Mouse (Mus musculus): Measurements from ENCODE around the gene Scn8a. TPM values are rescaled to one million over a fixed set of nuclear protein-coding genes. Genes with fewer than 3 reads are reported as not detected.

The Scn8a gene
- total RNA-seq, 2 experiments from 2014 or later: 0.37 to 1.00 TPM

GRCm38 (mm10) chr15:101054541-101054940, 184.9 kb downstream of the Scn8a start:
- intact Hi-C loops (cut with DNase I; ENCODE audit: low total_unique reads): no loop called here
- no peak for DNase-seq

DNA sequence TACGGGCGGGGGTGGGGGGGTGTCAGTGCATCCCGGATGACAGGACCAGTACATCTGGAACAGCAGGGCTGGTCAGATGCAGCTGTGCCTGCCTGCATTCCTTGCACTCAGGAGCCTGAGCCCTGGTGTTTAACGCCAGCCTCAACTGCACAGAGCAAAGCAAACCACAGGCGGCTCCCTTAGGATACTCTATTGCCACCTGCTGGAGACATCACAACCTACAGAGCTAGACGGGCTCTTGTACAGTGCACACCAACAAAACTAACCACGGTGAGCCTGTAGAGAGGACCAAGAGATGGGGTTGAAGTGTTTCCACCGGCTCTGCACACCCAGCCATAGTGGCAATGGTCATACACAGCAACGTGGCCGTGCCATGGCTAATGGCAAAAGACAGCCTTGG, 186.6 kb downstream of the Scn8a start:
- DNase-seq: no peak
- intact Hi-C loops (cut with DNase I; ENCODE audit: low total_unique reads): no loop called here

DNA sequence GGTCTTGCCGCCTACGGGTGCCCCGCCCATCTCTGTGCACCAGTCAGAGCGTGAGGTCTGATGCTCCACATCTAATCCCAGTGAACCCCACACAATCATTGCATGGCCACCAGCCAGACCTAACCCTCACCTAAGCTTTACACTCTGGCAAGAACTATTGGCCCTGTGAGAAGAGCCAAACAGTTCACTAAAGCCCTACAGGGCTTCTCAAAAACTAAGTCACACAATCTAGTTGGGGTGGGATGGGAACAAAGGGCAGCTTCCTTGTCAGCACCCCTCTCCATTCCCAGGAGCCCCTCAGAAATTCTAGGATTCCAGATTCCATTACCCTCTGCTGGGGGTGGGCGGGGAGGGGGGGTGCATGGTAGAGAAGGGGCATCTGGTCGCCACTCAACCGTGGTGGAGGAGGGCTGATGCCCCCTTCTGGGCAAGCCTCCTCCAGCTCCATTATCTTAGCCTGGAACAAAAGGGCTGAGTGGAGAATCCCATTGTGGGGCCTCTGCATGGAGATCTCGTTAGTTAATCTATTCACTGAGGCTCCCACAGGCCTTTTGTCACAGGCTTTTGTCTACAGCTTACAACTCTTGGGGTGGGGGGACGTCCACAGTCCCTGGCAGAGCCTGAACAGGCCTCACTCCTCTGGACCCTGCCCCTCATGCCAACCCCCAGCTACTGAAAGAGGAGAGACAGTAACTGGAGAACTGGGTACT, 190.1 kb downstream of the Scn8a start:
- intact Hi-C loops (cut with DNase I; ENCODE audit: low total_unique reads): no loop called here
- DNase-seq: no peak

DNA sequence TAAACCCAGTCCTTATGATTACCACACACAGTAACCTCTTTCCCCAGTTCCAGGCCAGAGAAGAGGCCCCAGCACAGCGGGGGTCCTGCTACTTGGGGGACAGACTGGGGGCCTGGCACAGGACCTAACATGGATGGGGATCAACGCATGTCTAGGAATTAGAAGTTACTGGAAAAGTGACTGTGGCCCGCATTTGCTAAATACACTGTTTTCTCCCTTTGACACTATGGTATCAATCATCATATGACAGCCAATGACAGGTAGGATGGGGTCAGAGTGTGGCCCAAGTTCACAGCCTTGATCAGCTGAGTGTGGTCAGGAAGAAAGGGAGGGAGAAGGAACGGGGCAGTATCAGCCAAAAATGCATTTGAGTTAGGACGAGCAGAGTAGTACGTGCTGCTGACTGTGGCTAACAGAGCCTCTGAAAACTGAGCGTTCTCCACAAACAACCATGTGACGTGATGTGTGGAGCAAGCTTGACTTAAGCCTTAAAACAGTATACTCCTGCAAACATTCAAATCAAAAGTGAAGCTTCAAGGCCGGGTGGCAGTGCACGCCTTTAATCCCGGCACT, 190.7 kb downstream of the Scn8a start:
- intact Hi-C loops (cut with DNase I; ENCODE audit: low total_unique reads): no loop called here
- DNase-seq: no peak

DNA sequence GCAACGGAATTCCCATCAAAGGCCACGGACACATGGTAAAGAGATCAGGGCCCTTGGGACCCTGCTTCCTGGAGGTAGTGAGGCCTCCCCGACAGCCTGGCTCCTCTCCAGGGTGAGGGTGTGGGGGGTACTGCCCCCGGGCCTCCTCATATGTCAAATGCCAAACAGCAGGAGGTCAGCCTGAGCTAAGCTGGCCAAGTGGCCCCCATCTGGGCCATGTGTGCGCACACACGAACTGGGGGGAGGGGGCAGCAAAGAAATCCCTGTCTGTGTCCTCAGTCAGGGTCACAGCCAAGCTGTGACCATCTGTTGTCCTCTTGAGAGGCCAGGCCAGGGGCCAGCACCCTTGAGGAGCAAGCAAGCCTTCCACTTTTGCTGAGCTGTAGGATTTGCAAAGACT, 195.4 kb downstream of the Scn8a start:
- intact Hi-C loops (cut with DNase I; ENCODE audit: low total_unique reads): no loop called here
- DNase-seq: peak; percentile 42

- no peak for DNase-seq
- intact Hi-C loops (cut with DNase I; ENCODE audit: low total_unique reads): no loop called here
These were observed 196.7 kb downstream of the Scn8a start for GRCm38 (mm10) chr15:101066364-101066847.

DNA sequence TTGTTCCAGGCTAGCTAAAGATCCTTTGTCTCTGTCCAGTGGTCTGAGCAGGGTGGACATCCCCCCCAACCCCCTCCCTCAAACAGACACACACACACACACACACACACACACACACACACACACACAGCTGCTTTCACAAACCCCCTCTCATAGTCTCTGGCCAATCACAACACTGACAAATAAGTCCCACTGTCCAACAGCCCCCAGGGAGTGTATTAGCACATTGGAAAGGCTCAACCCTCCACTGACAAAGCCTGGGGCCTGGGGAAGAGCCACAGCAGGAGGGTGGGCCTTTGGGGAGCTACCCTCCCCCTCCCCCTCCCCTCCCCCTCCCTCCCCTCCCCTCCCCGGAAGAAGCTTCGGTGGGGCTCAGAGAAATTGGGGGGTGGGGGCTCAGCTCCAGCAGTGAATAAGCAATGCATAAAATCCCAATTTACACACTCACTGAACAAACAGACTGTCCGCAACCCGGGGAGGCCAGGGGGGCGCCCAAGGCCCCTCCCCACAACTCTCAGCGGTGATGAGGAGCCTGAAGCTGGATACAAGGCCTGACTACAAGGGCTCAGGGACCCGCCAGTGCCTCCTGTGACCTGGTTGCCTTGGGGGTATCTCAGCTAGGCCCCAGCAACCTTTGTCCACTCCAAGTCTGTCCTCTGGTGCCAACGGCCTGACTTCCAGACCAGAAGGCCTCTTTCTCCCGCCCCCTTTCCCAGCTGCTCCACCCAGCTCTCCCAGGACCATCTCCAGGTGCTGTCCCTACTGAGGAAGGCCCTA, 197.4 kb downstream of the Scn8a start:
- DNase-seq: no peak
- intact Hi-C loops (cut with DNase I; ENCODE audit: low total_unique reads): no loop called here

GRCm38 (mm10) chr15:101068029-101068428, 198.4 kb downstream of the Scn8a start:
- intact Hi-C loops (cut with DNase I; ENCODE audit: low total_unique reads): no loop called here
- DNase-seq: no peak

GRCm38 (mm10) chr15:101068671-101069070, 199.0 kb downstream of the Scn8a start:
- no peak for DNase-seq
- intact Hi-C loops (cut with DNase I; ENCODE audit: low total_unique reads): no loop called here

DNA sequence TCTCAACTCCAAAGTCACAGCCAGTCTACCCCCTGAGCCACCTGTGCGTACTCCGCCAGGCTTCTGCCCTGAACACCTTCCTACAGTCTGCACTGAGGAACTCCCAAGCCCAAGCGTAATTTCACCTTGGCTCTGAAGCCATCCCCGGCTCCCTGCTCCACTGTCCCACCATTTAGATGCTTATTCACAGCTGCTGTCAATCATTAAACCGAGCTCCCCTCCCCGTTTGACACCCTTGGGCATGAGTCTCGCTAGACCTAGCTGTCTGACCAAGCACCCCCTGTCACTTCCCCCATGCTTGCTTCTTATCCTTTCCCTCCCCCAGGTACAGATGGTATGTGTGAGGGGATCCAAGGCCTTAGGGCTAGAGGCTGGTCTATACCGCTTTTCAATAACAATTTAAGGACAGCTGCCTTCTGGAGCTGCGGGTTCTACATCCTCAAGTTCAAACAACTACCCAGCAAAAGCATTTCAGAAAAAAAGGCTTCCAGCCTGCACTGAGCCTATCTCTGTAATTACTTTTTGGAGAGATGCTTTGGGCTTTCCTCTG, 200.1 kb downstream of the Scn8a start:
- no peak for DNase-seq
- intact Hi-C loops (cut with DNase I; ENCODE audit: low total_unique reads): no loop called here

- intact Hi-C loops (cut with DNase I; ENCODE audit: low total_unique reads): no loop called here
- no peak for DNase-seq
These were observed 201.1 kb downstream of the Scn8a start for GRCm38 (mm10) chr15:101070762-101071161.

GRCm38 (mm10) chr15:101072736-101073135, 203.1 kb downstream of the Scn8a start:
- no peak for DNase-seq
- intact Hi-C loops (cut with DNase I; ENCODE audit: low total_unique reads): no loop called here

- intact Hi-C loops (cut with DNase I; ENCODE audit: low total_unique reads): no loop called here
- DNase-seq: no peak
These were observed 204.4 kb downstream of the Scn8a start for GRCm38 (mm10) chr15:101074067-101074466.

DNA sequence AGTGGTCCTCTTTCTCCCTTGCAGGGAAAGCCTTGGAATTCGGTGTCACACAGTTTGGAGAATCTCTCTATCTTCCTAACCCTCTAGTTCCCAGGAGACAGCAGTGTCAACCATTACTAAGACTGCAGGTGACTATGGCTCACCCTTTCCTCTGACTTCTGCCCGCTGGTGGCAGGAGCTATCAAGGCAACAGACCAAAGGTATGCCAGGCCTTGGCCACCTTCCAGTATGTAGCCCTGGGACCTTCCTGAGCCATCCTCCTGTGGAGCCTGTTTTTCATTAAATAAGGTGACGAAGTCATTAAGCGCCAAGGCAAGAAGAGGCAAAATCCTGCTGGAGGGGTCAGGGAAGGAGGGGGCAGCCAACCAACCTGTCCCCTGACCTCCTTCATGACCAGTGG, 205.5 kb downstream of the Scn8a start:
- intact Hi-C loops (cut with DNase I; ENCODE audit: low total_unique reads): no loop called here
- no peak for DNase-seq

GRCm38 (mm10) chr15:101075656-101076055, 206.0 kb downstream of the Scn8a start:
- intact Hi-C loops (cut with DNase I; ENCODE audit: low total_unique reads): no loop called here
- no peak for DNase-seq

DNA sequence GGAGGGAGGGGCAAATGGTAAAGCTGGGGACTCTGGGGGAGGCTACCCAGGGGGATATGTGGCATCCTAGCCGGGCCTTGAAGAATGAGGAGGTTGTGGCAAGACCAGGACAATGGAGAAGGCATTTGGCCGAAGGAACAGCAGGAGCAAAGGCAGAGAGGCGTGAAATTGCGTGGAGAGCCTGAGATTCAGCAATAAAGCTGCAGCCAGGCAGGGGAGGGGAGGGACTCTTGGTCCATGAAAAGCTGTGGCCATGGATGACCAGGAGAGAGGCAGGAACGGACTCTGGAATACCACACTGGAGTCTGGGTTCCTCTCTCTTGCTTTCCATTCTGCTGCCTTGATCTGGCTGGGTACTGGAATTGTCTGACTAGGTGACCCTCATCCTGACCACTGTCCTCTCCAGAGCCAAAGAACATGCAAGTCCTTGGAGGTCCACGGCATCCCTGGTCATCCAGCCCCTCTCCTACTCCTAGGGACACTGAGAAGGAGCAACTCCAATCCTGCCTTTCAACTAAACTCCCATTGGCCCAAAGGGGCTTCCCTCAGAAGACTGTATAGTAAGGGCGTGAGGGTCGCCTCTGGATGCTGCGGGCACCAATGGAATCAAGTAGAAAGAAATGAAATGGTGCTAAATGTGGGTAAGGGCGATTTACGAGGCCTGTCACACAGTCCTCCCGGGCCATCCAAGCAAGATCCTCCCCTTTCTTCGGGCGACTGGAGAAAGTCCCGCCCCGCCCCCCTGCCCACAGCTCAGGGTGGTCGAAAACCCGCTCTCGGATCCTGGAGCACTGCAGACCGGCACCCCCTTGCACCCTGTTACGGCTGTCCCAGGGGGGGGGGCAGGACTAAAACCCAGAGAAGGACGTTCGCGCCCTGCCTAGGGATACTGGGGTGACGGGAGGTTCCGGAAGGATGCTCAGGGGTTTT, 206.7 kb downstream of the Scn8a start:
- intact Hi-C loops (cut with DNase I; ENCODE audit: low total_unique reads): no loop called here
- no peak for DNase-seq

GRCm38 (mm10) chr15:101077001-101077812, 207.5 kb downstream of the Scn8a start:
- intact Hi-C loops (cut with DNase I; ENCODE audit: low total_unique reads): no loop called here
- DNase-seq: no peak
